Mouse (Mus musculus) embryonic facial prominence, embryonic 14.5 days (tissue): Measurements from ENCODE around the gene 4930452B06Rik. TPM values are rescaled to one million over a fixed set of nuclear protein-coding genes. Genes with fewer than 3 reads are reported as not detected.

Experiments
- ATAC-seq: fragments of 200-750 bp; cut with Nextera tagmentation; 2 replicates; pipeline ENCODE4 v1.8.0; 2017; ENCODE audit warnings: low read depth, moderate number of reproducible peaks, moderate TSS enrichment
- DNase-seq: peaks from one replicate; pipeline ENCODE4 v3.0.0-alpha.2; 2015; ENCODE audit warnings: low spot score
- H3K27ac ChIP-seq: fragments of 300-500 bp; sonication (generic); replicated peaks from 2 replicates; pipeline ENCODE4 v1.5.1; 2014; ENCODE audit warnings: low read depth, mild to moderate bottlenecking, low read length, moderate library complexity
- H3K27me3 ChIP-seq: fragments of 300-500 bp; sonication (generic); replicated peaks from 2 replicates; pipeline ENCODE4 v1.6.1; 2014; ENCODE audit warnings: low read length; ENCODE audit not compliant: control insufficient read depth, insufficient read depth
- H3K36me3 ChIP-seq: fragments of 300-500 bp; sonication (generic); 2 replicates; pipeline ENCODE4 v1.6.1; 2014; ENCODE audit warnings: low read length, mixed read lengths; ENCODE audit not compliant: control insufficient read depth, insufficient read depth
- H3K4me1 ChIP-seq: fragments of 300-500 bp; sonication (generic); 2 replicates; pipeline ENCODE4 v1.6.1; 2014; ENCODE audit warnings: antibody characterized with exemption, low read length; ENCODE audit not compliant: control insufficient read depth, insufficient read depth
- H3K4me2 ChIP-seq: fragments of 300-500 bp; sonication (generic); 2 replicates; pipeline ENCODE4 v1.6.1; 2014; ENCODE audit warnings: low read depth, mild to moderate bottlenecking, low read length, moderate library complexity, mixed read lengths
- H3K4me3 ChIP-seq: fragments of 300-500 bp; sonication (generic); 2 replicates; pipeline ENCODE4 v1.5.1; 2014; ENCODE audit warnings: low read depth, mild to moderate bottlenecking, low read length
- H3K9ac ChIP-seq: fragments of 300-500 bp; sonication (generic); 2 replicates; pipeline ENCODE4 v1.6.1; 2014; ENCODE audit warnings: low read depth, mild to moderate bottlenecking, low read length, moderate library complexity, mixed read lengths
- H3K9me3 ChIP-seq: fragments of 300-500 bp; sonication (generic); 2 replicates; pipeline ENCODE4 v1.6.1; 2016; ENCODE audit warnings: low read length; ENCODE audit not compliant: control insufficient read depth
- WGBS: fragments of 180-500 bp; shearing (Covaris S2); extraction: QIAGEN DNeasy Blood & Tissue Kit; methylation state at CpG from one replicate; pipeline ENCODE4 v1.1.7; 2014; 5-methylcytosine and 5-hydroxymethylcytosine counted together
- polyA plus RNA-seq: library from polyadenylated mRNA; unstranded; fragments of >200 nt; fragmentation: Nextera tagmentation; extraction: Ambion mirVana; gene quantifications from 2 replicates; pipeline ENCODE4 v1.2.1, GENCODE M21; 2014

4930452B06Rik gene
- polyA plus RNA-seq, 1 experiment from 2014 or later = 11.0 TPM

DNA sequence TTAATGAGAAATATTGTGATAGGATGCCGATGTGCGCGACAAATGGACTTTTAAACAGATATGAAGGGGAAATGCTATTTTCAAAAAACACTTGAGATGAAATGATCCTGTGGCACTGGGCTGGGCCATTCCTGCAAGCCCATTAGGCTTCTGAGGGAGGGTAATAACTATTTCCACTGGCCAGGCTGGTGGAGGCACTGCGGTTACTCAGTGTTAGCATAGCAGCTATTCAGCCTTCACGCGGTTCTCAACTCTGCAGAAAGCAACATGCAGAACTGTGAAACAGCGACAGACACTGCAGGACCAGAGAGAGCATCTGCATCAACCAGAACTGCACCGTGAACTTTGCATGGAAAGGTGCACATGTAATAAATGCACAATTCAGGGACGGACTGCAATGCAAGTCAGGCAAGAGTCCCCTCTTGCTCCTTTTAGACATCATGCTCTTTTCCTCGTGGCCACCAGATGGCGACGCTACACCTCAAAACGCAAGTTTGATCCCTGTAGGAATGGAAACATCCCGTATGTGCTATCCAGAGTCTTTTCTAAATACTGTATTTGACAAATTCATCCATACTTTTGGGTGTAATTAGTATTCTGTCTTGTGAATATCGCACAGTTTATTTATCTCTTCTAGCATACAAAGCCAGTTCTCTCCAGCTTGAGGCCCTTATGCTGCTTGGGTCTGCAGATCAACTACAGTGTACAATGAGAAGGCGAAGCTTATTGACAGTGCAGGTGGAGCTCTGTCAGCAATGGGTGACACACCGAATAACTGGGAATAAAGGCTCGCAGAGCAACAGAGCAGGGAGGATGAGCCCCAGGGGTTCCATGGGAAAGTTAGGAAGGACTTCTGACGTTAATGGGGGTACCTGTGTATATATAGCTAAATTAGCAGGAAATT lies 205.6 kb downstream of the 4930452B06Rik start:
- 37% methylated on average over 19 of the region's 19 CpGs for WGBS
- peaks cover 6% of the 10 kb centered on the region; the same call in 1 of the 2 replicates for H3K4me1 ChIP-seq
- no peak overlapping the region for H3K9ac ChIP-seq
- DNase-seq (peak; percentile 71), ATAC-seq (peak; percentile 69)
- H3K9me3 ChIP-seq = no peaks in the 10 kb centered on the region
- no peaks in the 10 kb centered on the region for H3K27me3 ChIP-seq
- no peak overlapping the region for H3K27ac ChIP-seq
- H3K4me2 ChIP-seq = no peak overlapping the region
- no peaks in the 10 kb centered on the region for H3K36me3 ChIP-seq
- no peak overlapping the region for H3K4me3 ChIP-seq

DNA sequence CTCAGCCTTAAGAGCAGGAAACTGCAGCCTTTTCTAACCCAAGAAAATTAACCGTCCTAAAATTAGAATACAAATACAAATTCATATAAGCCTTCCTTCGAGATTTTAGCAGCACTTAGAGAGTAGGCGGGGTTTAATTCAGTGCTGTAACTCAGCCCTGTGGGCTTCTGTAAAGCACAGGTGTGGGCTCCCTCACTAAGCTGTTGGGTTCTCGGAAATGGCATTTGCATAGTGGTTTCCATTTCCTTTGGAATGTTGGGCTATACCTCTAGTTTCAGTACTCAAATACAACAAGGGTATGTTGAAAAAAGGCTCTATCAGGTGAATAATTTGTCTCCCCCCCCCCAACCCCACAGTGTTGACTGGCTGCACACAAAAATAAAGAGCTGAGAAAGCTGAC lies 206.3 kb downstream of the 4930452B06Rik start:
- 60% methylated on average over 4 of the region's 4 CpGs for WGBS
- Histone ChIP-seq H3K27ac (no peak overlapping the region), H3K36me3 (no peaks in the 10 kb centered on the region), H3K4me2 (no peak overlapping the region), H3K9ac (no peak overlapping the region), H3K4me3 (no peak overlapping the region), H3K4me1 (peaks cover 5% of the 10 kb centered on the region; the same call in 1 of the 2 replicates), H3K27me3 (no peaks in the 10 kb centered on the region), H3K9me3 (no peaks in the 10 kb centered on the region)
- peak; percentile 25 for DNase-seq
- peak; percentile 51; the same call in 1 of the 2 replicates for ATAC-seq

DNA sequence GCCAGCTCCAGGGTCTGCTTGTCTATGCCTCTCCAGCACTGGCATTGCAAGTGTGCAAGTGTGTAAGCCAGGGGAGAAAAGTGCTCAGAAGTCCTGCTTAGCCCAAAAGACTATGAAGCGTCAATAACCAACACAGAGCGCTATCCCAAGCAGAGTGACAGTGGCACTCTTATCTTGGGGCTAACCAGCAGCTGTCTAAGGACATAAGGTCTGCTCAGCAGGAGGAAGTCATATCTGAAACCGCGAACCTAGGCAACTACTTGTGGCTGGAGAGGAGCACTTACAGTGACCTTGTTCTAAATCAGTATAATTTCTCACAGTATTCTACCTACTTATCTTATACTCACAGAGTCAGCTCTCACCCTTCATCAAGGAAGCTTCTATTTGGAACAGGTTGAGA lies 214.9 kb downstream of the 4930452B06Rik start:
- Histone ChIP-seq H3K27ac (no peak overlapping the region), H3K36me3 (no peaks in the 10 kb centered on the region), H3K4me3 (no peak overlapping the region), H3K27me3 (no peaks in the 10 kb centered on the region), H3K4me1 (no peaks in the 10 kb centered on the region), H3K4me2 (no peak overlapping the region), H3K9me3 (no peaks in the 10 kb centered on the region), H3K9ac (no peak overlapping the region)
- ATAC-seq (no peak), DNase-seq (no peak)
- WGBS = 94% methylated on average over 4 of the region's 4 CpGs

DNA sequence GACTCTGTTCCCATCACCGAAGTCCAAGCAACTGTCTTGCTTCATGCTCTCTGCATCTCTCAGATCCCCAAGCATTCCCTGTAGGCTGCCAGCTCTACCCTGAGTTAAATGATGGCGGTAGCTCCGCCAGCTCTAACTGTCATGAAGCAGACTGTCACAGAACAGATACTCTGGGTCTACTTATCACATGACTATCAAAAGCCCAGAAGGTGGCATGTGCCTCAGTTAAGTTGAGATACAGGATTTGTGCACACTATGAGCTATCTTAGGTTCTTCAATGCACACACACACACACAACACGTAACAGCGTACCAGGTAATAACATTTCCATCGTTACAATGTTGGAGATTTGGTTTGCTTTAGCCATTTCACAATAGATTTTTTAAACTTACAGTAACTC lies 215.7 kb downstream of the 4930452B06Rik start:
- H3K4me1 ChIP-seq = no peaks in the 10 kb centered on the region
- no peak overlapping the region for H3K4me3 ChIP-seq
- H3K27ac ChIP-seq = no peak overlapping the region
- H3K9me3 ChIP-seq = no peaks in the 10 kb centered on the region
- WGBS = 91% methylated on average over 6 of the region's 6 CpGs
- H3K4me2 ChIP-seq = no peak overlapping the region
- no peaks in the 10 kb centered on the region for H3K36me3 ChIP-seq
- DNase-seq (no peak), ATAC-seq (no peak)
- no peaks in the 10 kb centered on the region for H3K27me3 ChIP-seq
- no peak overlapping the region for H3K9ac ChIP-seq

DNA sequence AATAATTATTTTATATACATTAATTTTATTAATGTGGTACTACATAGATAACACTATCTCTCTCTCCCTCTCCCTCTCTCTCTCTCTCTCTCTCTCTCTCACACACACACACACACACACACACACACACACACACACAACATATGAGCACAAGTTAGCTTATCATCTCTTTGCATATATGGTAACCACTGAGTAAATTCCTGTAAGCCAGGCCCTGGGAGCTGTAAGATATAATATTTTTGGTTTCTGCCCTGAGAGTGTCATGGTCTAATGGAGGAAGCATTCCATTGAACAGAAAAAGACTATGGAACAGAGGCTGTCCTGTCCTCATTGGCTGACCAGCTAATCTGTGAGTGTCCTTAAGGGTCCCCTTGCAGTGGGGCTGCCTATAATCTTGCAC lies 216.7 kb downstream of the 4930452B06Rik start:
- ATAC-seq = no peak
- no peak for DNase-seq

DNA sequence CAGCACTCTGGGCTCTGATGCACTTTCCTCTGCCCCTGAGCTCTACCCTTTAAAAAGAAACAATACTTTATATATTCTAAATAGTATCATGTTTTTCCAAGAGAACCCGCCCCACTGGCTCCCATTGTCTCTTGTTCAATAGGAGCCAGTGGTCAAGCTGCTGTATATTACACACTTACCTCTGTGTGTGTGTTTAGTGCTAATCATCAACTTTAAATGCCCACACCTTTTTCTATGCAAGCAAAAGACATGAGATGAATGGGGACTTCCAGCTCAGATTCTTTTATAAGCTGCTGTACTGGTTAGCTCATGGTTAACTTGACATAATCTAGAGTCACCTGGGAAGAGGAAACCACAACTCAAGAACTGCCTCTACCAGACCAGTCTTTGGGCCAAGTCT lies 218.7 kb downstream of the 4930452B06Rik start:
- Histone ChIP-seq H3K9ac (no peak overlapping the region), H3K36me3 (no peaks in the 10 kb centered on the region), H3K27ac (no peak overlapping the region), H3K4me2 (no peak overlapping the region), H3K4me1 (no peaks in the 10 kb centered on the region), H3K4me3 (no peak overlapping the region), H3K27me3 (no peaks in the 10 kb centered on the region), H3K9me3 (no peaks in the 10 kb centered on the region)
- 97% methylated on average over 1 of the region's 1 CpGs for WGBS
- no peak for DNase-seq
- ATAC-seq = no peak

More for the DNA sequence above, 216.7 kb downstream of the 4930452B06Rik start:
- Histone ChIP-seq H3K4me2 (no peak overlapping the region), H3K36me3 (no peaks in the 10 kb centered on the region), H3K27me3 (no peaks in the 10 kb centered on the region), H3K9me3 (no peaks in the 10 kb centered on the region), H3K4me1 (no peaks in the 10 kb centered on the region), H3K27ac (no peak overlapping the region), H3K9ac (no peak overlapping the region), H3K4me3 (no peak overlapping the region)

DNA sequence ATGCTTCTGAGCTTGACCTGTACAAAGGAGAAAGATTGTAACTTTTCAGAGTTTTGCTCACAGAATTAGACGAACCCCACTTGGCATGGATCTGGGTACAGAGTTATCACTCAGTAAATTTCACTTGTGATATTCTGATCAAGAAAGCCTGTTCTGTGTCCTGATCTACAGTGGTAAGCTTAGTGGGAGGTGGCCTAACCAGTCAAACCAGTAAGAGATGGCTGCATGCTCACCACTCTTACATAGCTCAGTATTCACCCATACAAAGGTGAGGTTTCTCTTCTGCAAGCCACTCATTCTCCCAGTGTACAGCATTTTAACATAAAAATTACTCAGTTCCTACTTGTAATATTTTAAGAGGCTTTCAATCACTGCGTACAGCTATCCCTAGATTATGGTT lies 221.7 kb downstream of the 4930452B06Rik start:
- Histone ChIP-seq H3K4me3 (no peak overlapping the region), H3K4me2 (no peak overlapping the region), H3K36me3 (no peaks in the 10 kb centered on the region), H3K27ac (no peak overlapping the region), H3K9me3 (no peaks in the 10 kb centered on the region), H3K9ac (no peak overlapping the region), H3K4me1 (no peaks in the 10 kb centered on the region), H3K27me3 (no peaks in the 10 kb centered on the region)
- ATAC-seq = no peak
- WGBS = 83% methylated on average over 2 of the region's 2 CpGs
- no peak for DNase-seq

DNA sequence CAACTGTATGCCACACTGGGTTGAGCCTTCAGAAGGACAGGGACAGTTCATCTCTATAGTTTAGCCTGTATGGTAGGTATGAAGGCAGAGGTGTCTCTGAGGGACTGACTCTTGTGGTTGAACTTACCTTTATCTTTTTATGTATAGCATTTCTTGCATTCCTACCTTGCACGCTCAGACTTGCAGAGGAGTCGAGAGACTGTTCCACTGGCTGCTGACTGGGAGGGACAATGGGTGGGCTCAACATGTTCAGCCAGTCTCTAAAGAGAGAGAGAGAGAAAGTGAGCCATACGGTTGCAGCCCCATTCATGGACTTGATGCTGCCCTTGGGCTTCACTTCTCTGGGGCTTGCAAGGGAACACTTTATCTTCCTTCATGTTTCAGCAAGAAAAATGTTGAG lies 223.3 kb downstream of the 4930452B06Rik start:
- no peak overlapping the region for H3K4me3 ChIP-seq
- DNase-seq = peak; percentile 61
- ATAC-seq = no peak
- no peak overlapping the region for H3K27ac ChIP-seq
- no peaks in the 10 kb centered on the region for H3K27me3 ChIP-seq
- no peak overlapping the region for H3K9ac ChIP-seq
- no peak overlapping the region for H3K4me2 ChIP-seq
- no peaks in the 10 kb centered on the region for H3K4me1 ChIP-seq
- no peaks in the 10 kb centered on the region for H3K36me3 ChIP-seq
- WGBS = 58% methylated on average over 3 of the region's 3 CpGs
- H3K9me3 ChIP-seq = no peaks in the 10 kb centered on the region

DNA sequence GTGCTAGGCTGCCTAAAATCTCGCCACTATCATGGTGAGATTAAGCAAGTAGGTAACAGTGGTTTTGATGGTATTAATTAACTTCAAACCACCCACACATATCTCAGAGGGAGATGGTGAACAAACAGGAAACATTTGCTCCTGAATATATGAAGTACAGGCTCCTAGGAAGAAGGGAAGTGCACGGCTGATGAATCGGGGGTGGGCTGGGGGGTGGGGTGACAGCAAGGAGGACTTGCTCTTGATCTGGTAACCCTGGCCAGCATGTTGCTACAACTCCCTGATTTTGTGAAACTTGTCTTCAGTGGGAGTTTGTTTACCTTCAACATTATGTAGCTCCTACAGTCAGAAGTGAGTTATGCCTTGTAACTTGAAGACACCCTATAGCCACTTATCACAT lies 224.4 kb downstream of the 4930452B06Rik start:
- H3K9me3 ChIP-seq = no peaks in the 10 kb centered on the region
- H3K4me3 ChIP-seq = no peak overlapping the region
- DNase-seq (no peak), ATAC-seq (no peak)
- H3K36me3 ChIP-seq = no peaks in the 10 kb centered on the region
- 43% methylated on average over 3 of the region's 3 CpGs for WGBS
- H3K27ac ChIP-seq = no peak overlapping the region
- H3K27me3 ChIP-seq = no peaks in the 10 kb centered on the region
- H3K4me1 ChIP-seq = no peaks in the 10 kb centered on the region
- no peak overlapping the region for H3K9ac ChIP-seq
- H3K4me2 ChIP-seq = no peak overlapping the region
